Mouse (Mus musculus) erythroblast, embryonic 14.5 days (primary cell): Measurements from ENCODE around the gene Smim24.

Source experiments
- GATA1 ChIP-seq: IDR thresholded peaks from 2 replicates; pipeline ENCODE4 v1.6.1; 2012; ENCODE audit warnings: low read length, inconsistent platforms, mixed read lengths
- TAL1 ChIP-seq: IDR thresholded peaks from 3 replicates; pipeline ENCODE4 v1.6.1; 2012; ENCODE audit warnings: low read length, inconsistent platforms, mixed read lengths

DNA sequence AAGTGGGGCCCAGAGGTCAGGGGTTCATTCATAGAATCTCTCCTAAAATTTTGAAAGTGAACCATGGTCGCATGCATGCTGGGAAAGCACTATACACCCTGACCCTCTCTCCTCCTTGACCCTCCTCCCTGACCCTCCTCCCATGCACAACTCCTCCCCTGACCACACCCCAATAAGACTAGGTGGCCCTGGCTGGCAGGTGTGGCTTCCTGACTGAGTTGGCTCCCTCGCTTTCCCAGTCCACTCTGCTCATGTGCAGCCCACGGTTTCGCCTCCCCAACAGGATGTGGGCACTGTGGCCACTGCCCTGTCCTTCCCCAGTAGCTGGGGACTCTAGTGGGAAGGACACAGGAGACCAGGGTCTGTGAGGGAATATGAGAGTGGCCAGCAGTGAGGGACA, 17.5 kb downstream of the Smim24 start:
- TF ChIP-seq GATA1, result no peak
- no peak for TF ChIP-seq TAL1
